Mouse (Mus musculus) gastrocnemius, postnatal 4 days (tissue): ENCODE data around the gene Mpzl3. TPM values are rescaled to one million over a fixed set of nuclear protein-coding genes. Genes with fewer than 3 reads are reported as not detected.

Experiments used
- DNase-seq, 2 experiments: peaks; one replicate each; pipeline ENCODE4 v3.0.0; 2021 to 2022; ENCODE audit warnings: low spot score in 2 of 2, mixed read lengths in 2 of 2
- total RNA-seq, 2 experiments: library from RNA; stranded (reverse); gene quantifications; 2 replicates each; pipeline ENCODE4 v1.2.3; 2021

The Mpzl3 gene
- total RNA-seq, 2 experiments from 2014 or later = 0.93 to 1.3 TPM

GRCm38 (mm10) chr9:45097877-45098276, 42.9 kb downstream of the Mpzl3 start:
- no peak for DNase-seq

DNA sequence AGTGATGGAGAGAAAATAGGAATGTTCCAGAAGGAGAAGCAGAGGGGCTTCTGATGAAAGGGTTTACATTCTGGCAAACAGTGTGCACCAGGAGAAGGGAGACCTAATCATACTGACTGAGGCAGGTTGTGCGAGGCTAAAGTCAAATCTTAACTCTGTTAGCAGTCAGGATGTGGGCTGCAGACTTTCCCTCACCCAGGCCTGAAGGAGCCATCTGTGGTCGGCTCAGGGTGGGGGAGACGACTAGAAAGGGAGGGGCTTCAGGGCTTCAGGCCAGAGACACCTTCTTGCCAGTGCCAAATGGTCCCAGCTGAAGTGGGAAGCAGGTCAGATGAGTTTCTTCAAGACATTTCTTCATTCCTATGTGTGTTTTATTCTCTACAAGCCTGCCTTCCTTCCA, 43.4 kb downstream of the Mpzl3 start:
- DNase-seq = no peak

DNA sequence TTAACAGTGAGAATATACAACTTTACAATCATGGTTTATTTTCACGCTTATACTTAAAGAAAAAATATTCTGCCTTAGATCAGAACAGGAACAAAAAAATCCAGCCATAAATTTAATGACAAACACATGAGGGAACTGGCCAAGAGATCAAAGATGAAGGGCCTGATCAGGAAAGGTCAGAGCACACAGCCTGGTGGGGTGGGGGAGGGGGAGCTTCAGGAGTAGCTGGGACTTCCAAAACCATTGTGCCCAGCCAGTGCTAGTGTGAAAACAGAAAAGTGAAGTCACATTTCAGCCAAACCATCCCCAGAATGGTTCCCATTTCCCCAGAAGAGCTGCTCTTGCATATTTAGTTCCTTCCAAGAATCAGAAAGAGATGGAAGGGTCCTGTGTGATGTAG, 47.5 kb downstream of the Mpzl3 start:
- no peak for DNase-seq

DNA sequence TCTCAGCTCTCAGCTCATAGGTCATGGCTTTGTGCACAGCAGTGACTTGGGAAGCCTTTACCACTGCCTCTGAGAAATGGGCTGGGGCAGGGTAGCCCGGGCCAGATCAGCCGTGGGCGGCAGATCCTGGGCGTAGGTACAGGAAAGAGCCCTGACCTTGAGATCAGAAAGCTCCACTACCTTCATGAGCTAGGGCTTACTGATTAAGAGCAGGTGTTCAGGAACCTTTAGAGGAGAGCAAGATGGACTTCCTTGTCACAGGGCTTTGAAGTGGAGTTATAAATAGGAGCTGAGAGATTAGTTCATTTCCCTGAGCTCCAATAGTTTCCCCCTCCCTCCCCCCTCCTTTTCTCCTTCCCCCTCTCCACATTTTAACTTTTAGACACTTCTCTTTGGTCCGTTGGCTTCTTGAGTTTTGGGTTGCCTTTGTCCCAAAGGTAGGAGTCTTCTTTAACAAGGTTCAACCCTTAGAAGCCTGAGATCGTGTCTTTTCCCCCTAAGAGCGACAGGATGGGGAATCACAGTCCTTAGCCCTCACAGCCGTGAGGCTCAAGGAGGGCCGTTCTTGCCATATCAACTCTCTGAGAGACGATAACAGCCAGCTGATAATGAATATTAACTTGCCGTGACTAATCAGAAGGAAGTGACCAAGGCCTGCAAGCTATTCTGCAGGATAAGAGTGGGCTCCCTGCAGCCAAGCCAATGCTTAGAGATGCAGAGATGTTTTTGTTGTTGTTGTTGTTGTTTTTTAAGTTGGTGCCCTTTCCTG, 48.4 kb downstream of the Mpzl3 start:
- DNase-seq = no peak

DNA sequence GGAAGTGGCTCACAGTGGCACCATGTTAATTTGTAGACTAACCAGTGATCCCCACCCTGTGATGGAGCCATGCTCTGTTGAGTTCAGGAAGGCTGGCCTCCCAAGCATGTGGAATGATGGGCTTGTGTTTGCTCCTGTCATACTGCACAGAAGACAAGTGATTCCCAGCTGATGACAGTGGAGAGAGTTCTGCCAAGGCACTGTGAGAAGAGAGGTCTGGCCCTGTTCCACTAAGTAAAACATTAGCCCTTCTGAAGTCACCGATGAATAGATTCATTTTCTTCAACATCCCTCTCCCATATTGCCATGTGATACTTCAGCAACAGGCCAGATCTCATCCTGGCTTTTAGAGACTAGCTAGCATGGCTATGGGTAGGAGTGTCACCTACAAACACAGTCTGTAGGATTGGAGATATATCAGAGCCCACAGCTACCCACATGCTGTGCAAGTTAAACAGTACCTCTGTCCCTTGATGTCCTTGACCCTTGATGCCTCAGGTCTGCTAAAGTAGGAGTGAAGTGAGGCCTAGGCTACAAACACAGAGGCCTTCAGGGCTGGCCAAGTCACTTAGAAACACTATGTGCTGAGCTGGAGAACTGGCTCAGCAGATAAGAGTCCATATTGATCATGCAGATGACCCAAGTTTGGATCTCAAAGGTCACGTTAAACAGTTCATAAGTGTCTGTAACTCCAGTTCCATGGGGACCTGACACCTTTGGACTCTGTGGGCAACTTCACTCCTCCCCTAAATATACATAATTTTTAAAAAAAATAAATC, 50.8 kb downstream of the Mpzl3 start:
- DNase-seq = no peak

- peak in 1 of 2 experiments; percentile 44 for DNase-seq
Observed at GRCm38 (mm10) chr9:45115706-45116105, 60.7 kb downstream of the Mpzl3 start.

GRCm38 (mm10) chr9:45116819-45117218, 61.8 kb downstream of the Mpzl3 start:
- DNase-seq = no peak

DNA sequence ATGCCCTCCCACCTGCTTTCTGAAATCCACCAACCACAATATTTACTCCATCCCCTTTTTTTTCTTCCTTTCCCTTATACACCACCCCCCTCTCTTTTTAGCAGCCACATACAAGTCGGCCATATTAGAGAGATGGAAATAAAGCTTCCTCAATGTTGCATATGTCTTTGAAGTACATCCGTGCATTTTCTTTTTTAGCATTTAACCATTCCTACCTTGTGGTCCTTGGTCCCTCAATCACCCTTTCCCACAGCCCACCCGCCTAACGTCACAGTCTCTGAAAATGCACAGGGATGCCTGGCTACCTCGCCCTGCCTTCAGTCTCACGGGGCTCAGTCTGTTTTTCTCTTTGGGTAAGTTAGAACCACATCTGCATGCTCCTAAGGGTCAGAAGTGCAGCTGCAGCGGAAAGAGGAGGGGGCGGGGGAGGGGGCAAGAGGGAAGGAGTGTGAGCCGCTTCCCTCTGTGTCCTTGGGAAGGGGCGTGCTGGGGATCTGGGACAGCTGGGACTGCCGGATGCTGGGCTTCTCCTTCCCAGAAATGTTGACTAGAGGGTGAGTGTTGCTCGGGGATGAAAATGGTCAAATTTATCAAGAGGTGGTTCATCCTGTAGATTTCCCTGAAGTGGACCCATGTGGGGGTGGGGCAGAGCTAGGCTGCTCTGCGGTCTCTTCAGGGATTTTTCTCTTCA, 62.9 kb downstream of the Mpzl3 start, which contains the start of gene Scn2b:
Gene Scn2b, plus strand, starts transcription at position 42 of the 691 bp plus-strand sequence.
- DNase-seq = no peak

GRCm38 (mm10) chr9:45118552-45118951, 63.6 kb downstream of the Mpzl3 start:
- no peak for DNase-seq

- no peak for DNase-seq
Observed at GRCm38 (mm10) chr9:45119316-45119953, 64.4 kb downstream of the Mpzl3 start.

DNA sequence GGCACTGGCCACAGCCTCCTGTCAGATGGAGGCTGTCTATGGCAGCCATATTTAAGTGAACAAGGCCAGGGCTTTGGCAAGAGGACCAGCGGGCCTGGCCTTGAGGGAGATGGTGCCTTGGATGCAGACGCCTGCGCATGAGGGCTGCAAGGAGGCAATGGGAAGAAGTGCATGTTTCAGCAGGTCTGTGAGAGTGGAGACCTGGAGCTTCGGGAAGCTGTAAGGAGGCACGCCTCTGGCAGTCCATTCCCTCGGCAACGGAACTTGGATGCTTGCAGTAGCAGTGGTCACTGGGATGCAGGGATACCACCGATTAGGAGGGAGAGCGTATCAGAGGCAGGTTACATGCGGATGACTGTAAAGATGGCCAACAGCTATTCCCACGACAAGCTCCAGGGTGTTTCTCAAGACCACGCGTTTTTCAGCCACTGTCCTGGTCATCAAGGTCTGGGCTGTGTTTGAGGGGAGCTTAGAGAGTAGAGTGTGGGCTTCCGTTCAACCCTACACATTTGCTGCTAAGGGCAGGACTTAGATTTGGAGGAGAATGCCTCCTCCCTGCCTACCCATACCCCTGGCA, 65.1 kb downstream of the Mpzl3 start:
- no peak for DNase-seq

DNA sequence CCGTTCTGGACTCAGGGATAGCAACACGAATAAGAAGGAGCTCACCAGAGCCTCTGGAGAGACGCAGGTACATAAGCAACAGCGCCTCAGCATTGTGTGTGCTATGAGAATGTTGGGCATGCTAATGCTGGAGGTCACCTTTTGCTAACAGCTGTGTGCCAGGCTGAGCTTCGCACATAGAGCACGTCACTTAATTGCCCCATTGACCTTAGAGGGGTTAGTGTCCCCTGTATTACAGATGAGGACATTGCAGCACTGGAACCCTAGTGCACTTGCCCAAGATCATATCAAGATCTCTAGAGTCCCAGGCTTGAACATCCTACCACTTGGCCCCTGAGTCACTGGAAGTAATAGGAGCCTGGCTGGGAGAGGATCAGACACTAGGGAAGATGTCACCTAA, 65.6 kb downstream of the Mpzl3 start:
- no peak for DNase-seq

GRCm38 (mm10) chr9:45121001-45121400, 66.0 kb downstream of the Mpzl3 start:
- DNase-seq = no peak

DNA sequence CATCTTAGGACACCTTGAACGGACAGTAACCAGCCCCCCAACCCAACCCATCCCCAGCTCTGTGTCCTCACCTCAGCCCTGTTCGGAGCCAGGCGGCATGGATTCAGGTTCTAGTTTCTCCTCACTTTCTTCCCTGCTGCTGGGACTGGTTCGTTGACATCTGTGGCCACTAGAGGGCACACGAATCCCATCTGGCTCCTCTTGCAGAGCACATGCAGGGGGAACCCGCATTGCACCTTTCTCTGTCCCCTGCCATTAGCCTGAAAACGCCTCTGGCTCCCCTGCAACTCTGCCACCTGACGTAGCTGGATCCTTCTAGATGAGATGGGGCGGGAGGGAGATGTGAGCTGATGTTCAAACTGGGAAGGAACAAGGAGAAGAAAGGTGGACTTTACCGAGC, 66.8 kb downstream of the Mpzl3 start:
- DNase-seq = peak; percentile 38 to 70

- peak in 1 of 2 experiments; percentile 29 for DNase-seq
Observed at GRCm38 (mm10) chr9:45122209-45122761, 67.3 kb downstream of the Mpzl3 start.

GRCm38 (mm10) chr9:45125211-45125610, 70.2 kb downstream of the Mpzl3 start:
- DNase-seq = no peak

DNA sequence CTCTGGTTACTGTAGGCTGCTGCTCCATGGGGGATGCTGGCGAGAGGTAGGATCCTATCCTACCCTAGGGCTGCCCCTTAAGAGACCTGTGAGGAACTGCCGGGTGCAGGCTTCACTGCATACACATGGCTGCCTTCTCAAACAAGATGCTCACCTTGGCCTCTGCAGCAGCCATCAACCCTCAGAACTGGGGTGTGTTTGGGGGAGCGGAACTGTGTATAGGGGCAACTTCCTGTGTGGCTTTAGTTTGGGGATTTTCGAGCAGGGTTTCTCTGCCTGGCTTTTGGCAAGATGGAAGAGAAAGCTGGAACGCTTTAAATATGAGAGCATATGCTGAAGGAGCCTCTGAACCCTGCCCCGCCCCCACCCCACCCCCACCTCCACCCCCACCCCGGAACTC, 72.0 kb downstream of the Mpzl3 start:
- DNase-seq = no peak
